Mouse (Mus musculus) cerebellum, adult 2 months (tissue): ENCODE data around the gene Tubb4a.

Experiments
- CTCF ChIP-seq: fragments of 200-500 bp; IDR thresholded peaks from 2 replicates; pipeline ENCODE4 v1.5.1; 2011; ENCODE audit warnings: low read depth, mild to moderate bottlenecking, control low read depth, low read length, moderate library complexity, borderline replicate concordance; ENCODE audit not compliant: insufficient read depth
- POLR2A ChIP-seq: fragments of 200-500 bp; IDR thresholded peaks from 2 replicates; pipeline ENCODE4 v1.6.1; 2011; ENCODE audit warnings: low read length, control low read depth, borderline replicate concordance; ENCODE audit not compliant: insufficient read depth

DNA sequence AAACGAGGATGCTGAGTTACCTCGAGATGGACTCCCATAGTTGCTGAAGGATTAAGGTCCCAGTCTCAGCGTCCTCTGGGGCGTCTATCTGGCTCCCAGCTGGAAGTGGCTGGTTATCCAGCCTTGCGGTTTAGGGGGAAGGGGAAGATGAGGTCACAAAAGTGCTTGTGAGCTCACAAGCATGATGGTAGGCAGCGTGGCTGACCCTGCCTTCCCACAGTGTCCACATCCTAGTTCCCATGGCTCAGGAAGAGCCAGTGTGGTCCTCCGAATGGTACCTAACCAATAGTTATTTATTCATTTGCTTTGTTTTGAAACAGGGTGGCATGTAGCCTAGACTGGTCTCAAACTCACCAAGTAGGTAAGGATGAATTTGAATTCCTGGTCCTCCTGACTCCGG, 46.0 kb downstream of the Tubb4a start, which contains the start of gene Slc25a41:
- TF ChIP-seq CTCF (no peak), POLR2A (no peak)
